Mouse (Mus musculus): Measurements from ENCODE around the gene Icosl.

DNA sequence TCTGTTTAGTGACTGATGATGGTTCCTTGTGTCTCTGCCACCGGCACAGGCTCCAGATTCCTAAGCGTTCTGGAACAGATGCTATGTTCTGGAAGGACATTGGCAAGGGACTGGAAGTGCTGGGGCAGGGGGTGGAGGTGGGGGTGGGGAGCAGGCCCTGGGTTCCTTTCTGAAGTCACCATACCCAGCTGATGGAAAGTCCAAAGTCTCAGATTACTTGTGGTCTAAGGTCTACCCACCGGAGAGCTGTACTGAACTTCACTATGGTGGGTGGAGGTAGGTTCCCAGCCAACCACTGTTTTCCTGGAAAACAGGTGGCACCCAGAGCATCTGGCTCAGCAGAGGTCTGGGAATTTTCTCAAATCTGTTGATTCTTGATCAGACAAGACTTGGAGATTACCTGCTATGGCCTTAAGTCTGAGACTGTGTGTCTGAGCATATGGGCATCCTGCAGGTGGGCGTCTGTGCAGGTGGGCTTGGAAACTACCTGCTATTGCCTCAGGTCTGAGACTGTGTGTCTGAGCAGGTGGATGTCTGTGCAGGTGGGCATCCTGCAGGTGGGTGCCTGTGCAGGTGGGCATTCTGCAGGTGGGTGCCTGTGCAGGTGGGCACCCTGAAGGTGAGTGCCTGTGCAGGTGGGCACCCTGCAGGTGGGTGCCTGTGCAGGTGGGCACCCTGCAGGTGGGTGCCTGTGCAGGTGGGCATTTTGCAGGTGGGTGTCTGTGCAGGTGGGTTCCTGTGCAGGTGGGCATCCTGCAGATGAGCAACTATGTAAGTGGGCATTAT, 21.8 kb downstream of the Icosl start:
- TF ChIP-seq POLR2A (IDR thresholded peaks at IDR 0.05; ENCODE audit: low read depth, low read length) (no peak), CTCF (IDR thresholded peaks at IDR 0.05; ENCODE audit: extremely low read depth, insufficient read length, insufficient replicate concordance, low read depth, low read length) (no peak)

All from small intestine, adult 2 months (tissue).